Mouse (Mus musculus): ENCODE results near the gene Arid2. TPM values are rescaled to one million over a fixed set of nuclear protein-coding genes. Genes with fewer than 3 reads are reported as not detected.

Arid2 gene
- total and polyA plus RNA-seq, 3 experiments: 20.3 to 31.2 (median 25.9) TPM

- TF ChIP-seq ZMIZ1 (IDR thresholded peaks at IDR 0.05; ENCODE audit: low read depth, low read length) (peak; percentile 70), SIN3A (IDR thresholded peaks at IDR 0.05; ENCODE audit: low read length) (peak; percentile 72), MYC (IDR thresholded peaks at IDR 0.05; ENCODE audit: low read depth, low read length) (peak; percentile 73), MAZ (IDR thresholded peaks at IDR 0.05; ENCODE audit: low read depth, low read length) (peak; percentile 91), RAD21 (IDR thresholded peaks at IDR 0.05; ENCODE audit: low read depth, low read length) (no peak; the same call in 1 of the 2 replicates), TBP (IDR thresholded peaks at IDR 0.05; ENCODE audit: low read depth, low read length) (no peak), MAX (IDR thresholded peaks at IDR 0.05; ENCODE audit: low read length) (peak; percentile 85), JUND (IDR thresholded peaks at IDR 0.05; ENCODE audit: low read depth, low read length) (no peak), BHLHE40 (IDR thresholded peaks at IDR 0.05; ENCODE audit: borderline replicate concordance, low read depth, low read length) (peak; percentile 12; the same call in 1 of the 2 replicates), ZC3H11A (IDR thresholded peaks at IDR 0.05; ENCODE audit: low read depth, low read length) (no peak), MEF2A (IDR thresholded peaks at IDR 0.05; ENCODE audit: extremely low read depth, insufficient replicate concordance, low read depth, low read length, poor library complexity, severe bottlenecking) (no peak), CTCF (IDR thresholded peaks at IDR 0.05 in 2 of 3, conservative IDR thresholded peaks at IDR 0.05 in 1 of 3; ENCODE audit: control insufficient read depth in 1 of 3, insufficient read depth in 1 of 3, low read depth in 2 of 3, low read length in 3 of 3, poor library complexity in 1 of 3, severe bottlenecking in 1 of 3) (peak in 2 of 3 experiments; percentile 71 to 83; a peak in 5 of 6 replicates), ZNF384 (IDR thresholded peaks at IDR 0.05; ENCODE audit: low read depth, low read length) (no peak; the same call in 1 of the 2 replicates), KAT2A (conservative IDR thresholded peaks at IDR 0.05; ENCODE audit: low read depth, low read length) (no peak; the same call in 1 of the 2 replicates), UBTF (IDR thresholded peaks at IDR 0.05; ENCODE audit: borderline replicate concordance, insufficient read depth, low read depth, low read length) (peak; percentile 66; the same call in 1 of the 2 replicates)
Observed at GRCm38 (mm10) chr15:96286015-96286934, 1.0 kb upstream of the Arid2 start (continued).

- TF ChIP-seq ZC3H11A (IDR thresholded peaks at IDR 0.05; ENCODE audit: low read depth, low read length): no peak
- peak overlapping the region; percentile 98 for H3K27ac ChIP-seq (ENCODE audit: control insufficient read depth, low read depth, low read length)
- H3K4me3 ChIP-seq (ENCODE audit: control insufficient read depth in 1 of 2, insufficient read depth in 1 of 2, low read depth in 2 of 2, low read length in 2 of 2): peak overlapping the region in 1 of 2 experiments; percentile 96; a peak in 2 of 4 replicates
- H3K4me1 ChIP-seq (ENCODE audit: control insufficient read depth in 1 of 2, insufficient read depth in 2 of 2, low read length in 2 of 2): peaks cover 5 to 10% of the 10 kb centered on the region in 2 experiments; a peak in 3 of 4 replicates
- no peak for DNase-seq (ENCODE audit: low read depth, low spot score)
- H3K9me3 ChIP-seq (replicated peaks; ENCODE audit: insufficient read depth, low read length): no peaks in the 10 kb centered on the region
- H3K9ac ChIP-seq (ENCODE audit: control insufficient read depth, low read depth, low read length, poor library complexity, severe bottlenecking): peak overlapping the region; percentile 100
- H3K79me2 ChIP-seq (ENCODE audit: control insufficient read depth, insufficient read depth, low read length, poor library complexity): peaks cover 77% of the 10 kb centered on the region
- peaks cover 0 to 31% of the 10 kb centered on the region in 2 experiments; a peak in 3 of 4 replicates for H3K36me3 ChIP-seq (ENCODE audit: control insufficient read depth in 1 of 2, insufficient read depth in 2 of 2, low read length in 2 of 2)
- H3K27me3 ChIP-seq (ENCODE audit: control insufficient read depth in 1 of 2, insufficient read depth in 2 of 2, low read length in 2 of 2): no peaks in the 10 kb centered on the region
Observed at GRCm38 (mm10) chr15:96286935-96287292, 404 bp upstream of the Arid2 start.

Data from MEL (cell line).